Mouse (Mus musculus): ENCODE results near the gene C87977. TPM values are rescaled to one million over a fixed set of nuclear protein-coding genes. Genes with fewer than 3 reads are reported as not detected.
"Not testable (repeated sequence)": the region's sequence is repeated elsewhere in the genome, so short reads cannot be mapped to it uniquely, and the experiment has no call there.

C87977 gene
- total RNA-seq (2021), result not detected

DNA sequence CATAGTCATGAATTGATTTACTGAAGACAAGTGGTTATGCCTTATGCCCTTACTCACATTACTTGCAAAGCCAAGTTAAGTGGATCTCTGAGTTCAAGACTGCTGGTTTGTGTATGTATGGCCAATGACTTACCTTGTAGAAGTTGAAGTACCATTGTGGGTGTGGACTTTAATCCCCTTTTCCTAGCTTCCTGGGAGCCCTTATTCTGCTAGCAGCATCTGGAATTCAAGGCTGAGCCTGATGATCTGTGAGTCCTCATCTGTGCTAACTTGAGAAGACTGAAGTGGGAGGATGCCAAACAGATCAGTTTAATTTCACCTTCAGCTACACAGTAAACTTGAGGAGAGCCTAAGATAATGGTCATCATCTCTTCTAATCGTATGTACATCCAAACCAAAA, at the start of gene C87977:
TSS of gene C87977 (minus strand) at position 101 of the 400 bp plus-strand sequence.
- DNase-seq (ENCODE audit: low spot score); intact Hi-C loops (cut with DNase I): not testable (repeated sequence)

DNA sequence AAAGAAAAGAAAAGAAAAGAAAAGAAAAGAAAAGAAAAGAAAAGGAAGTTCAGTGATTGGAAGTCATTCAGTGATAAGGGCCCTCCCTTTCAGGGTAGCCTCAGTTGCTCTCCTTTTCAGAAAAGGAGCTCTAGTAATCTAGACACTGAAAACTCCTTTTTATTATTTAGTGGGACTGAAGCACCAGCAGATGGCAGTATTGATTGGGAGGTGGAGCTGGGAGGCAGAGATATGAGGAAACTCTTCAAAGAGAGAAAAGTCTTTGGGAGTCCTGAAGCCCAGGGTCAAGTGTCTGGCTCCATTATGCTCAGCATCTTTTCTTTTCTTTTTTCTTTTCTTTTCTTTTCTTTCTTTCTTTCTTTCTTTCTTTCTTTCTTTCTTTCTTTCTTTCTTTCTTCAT, 41.6 kb upstream of the C87977 start:
- intact Hi-C loops (cut with DNase I), result not testable (repeated sequence)

DNA sequence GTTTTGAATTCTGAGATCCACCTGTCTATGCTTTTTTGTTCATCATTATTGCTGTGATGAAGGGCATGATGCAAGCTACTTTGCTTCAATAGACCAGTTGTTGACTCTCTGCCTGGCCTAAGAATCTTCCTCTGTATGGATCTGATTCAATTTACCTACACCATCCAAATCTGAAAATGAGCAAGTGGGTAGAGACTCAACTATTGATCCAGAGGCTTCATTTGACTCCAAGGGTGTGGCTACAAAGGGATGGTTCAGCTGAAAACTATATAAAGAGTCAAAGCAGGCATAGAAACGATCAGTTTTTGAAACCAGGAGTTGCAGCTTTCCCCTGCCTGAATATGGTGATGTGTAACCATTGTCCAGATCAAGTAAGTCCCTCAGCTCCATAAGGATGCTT, 22.7 kb downstream of the C87977 start, which contains the start of gene Oog2:
TSS of gene Oog2 (plus strand) at position 301 of the 400 bp plus-strand sequence.
- no peak for DNase-seq (ENCODE audit: low spot score)
- intact Hi-C loops (cut with DNase I), result no loop called here

More for the DNA sequence above, 41.6 kb upstream of the C87977 start:
- not testable (repeated sequence) for DNase-seq (ENCODE audit: low spot score)

DNA sequence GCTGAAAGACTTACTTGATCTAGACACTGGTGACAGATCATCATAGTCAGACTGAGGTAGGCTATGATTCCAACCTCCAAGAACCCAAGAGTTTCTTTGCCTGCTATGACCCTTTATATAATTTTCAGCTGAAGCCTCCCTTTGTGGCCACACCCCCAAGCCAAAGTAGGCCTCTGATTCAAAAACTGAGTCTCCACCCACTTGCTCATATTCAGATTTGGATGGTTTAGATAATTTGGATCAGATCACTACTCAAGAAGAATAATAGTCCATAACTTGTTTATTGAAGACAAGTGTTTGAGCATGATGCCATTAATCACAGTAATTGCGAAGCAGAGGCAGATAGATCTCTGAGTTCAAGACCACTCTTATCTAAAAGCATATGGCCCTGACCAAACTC, 50.6 kb downstream of the C87977 start, which contains the start of gene Oog3:
TSS of gene Oog3 (minus strand) at position 101 of the 400 bp plus-strand sequence.
- intact Hi-C loops (cut with DNase I), result no loop called here

More for the DNA sequence above, 50.6 kb downstream of the C87977 start, which contains the start of gene Oog3:
- no peak for DNase-seq (ENCODE audit: low spot score)

Other genes starting within 250 kb of the C87977 start
- not detected for gene Gm13101, start 246.4 kb downstream of the C87977 start, total RNA-seq (2021)
- not detected for gene Pramef17, start 218.9 kb downstream of the C87977 start, total RNA-seq (2021)
- not detected for gene Pramel4, start 154.2 kb downstream of the C87977 start, total RNA-seq (2021)
- not detected for gene Gm13102, start 106.8 kb downstream of the C87977 start, total RNA-seq (2021)
- not detected for gene Oog3, start 50.7 kb downstream of the C87977 start, total RNA-seq (2021)
- not detected for gene Oog2, start 22.6 kb downstream of the C87977 start, total RNA-seq (2021)
- not detected for gene Pramel5, start 67.2 kb upstream of the C87977 start, total RNA-seq (2021)
- gene Gm13128, start 116.9 kb upstream of the C87977 start, total RNA-seq (2021), result not detected
- not detected for gene Gm13119, start 144.6 kb upstream of the C87977 start, total RNA-seq (2021)
- not detected for gene Pramef20, start 164.6 kb upstream of the C87977 start, total RNA-seq (2021)
- not detected for gene Pramef12, start 195.1 kb upstream of the C87977 start, total RNA-seq (2021)
- not detected for gene 1700012P22Rik, start 225.5 kb upstream of the C87977 start, total RNA-seq (2021)
- not detected for gene Gm9944, start 240.0 kb upstream of the C87977 start, total RNA-seq (2021)

Data from heart, postnatal 25 days (tissue).